Mouse (Mus musculus) forebrain, embryonic 16.5 days (tissue): ENCODE results near the gene Camk1. TPM values are rescaled to one million over a fixed set of nuclear protein-coding genes. Genes with fewer than 3 reads are reported as not detected.

Experiments used
- ATAC-seq: fragments of 200-750 bp; cut with Nextera tagmentation; 2 replicates; pipeline ENCODE4 v1.8.0; 2017; ENCODE audit warnings: mild to moderate bottlenecking, moderate library complexity
- H3K27ac ChIP-seq: fragments of 300-500 bp; sonication (generic); 2 replicates; pipeline ENCODE4 v1.5.1; 2014; ENCODE audit warnings: low read length, control low read depth
- H3K27me3 ChIP-seq: fragments of 300-500 bp; sonication (generic); replicated peaks from 2 replicates; pipeline ENCODE4 v1.6.1; 2014; ENCODE audit warnings: low read length; ENCODE audit not compliant: control insufficient read depth, insufficient read depth
- H3K36me3 ChIP-seq: fragments of 300-500 bp; sonication (generic); 2 replicates; pipeline ENCODE4 v1.6.1; 2014; ENCODE audit not compliant: control insufficient read depth, insufficient read depth
- H3K4me1 ChIP-seq: fragments of 300-500 bp; sonication (generic); replicated peaks from 2 replicates; pipeline ENCODE4 v1.6.1; 2014; ENCODE audit warnings: low read length; ENCODE audit not compliant: control insufficient read depth, insufficient read depth
- H3K4me2 ChIP-seq: fragments of 300-500 bp; sonication (generic); 2 replicates; pipeline ENCODE4 v1.6.1; 2014; ENCODE audit warnings: mild to moderate bottlenecking, low read length, control low read depth
- H3K4me3 ChIP-seq: fragments of 300-500 bp; sonication (generic); replicated peaks from 2 replicates; pipeline ENCODE4 v1.5.1; 2014; ENCODE audit warnings: mild to moderate bottlenecking, low read length, control low read depth
- H3K9ac ChIP-seq: fragments of 300-500 bp; sonication (generic); replicated peaks from 2 replicates; pipeline ENCODE4 v1.6.1; 2014; ENCODE audit warnings: low read depth, low read length, control low read depth
- H3K9me3 ChIP-seq: fragments of 300-500 bp; sonication (generic); 2 replicates; pipeline ENCODE4 v1.6.1; 2016; ENCODE audit warnings: low read length; ENCODE audit not compliant: control insufficient read depth
- WGBS: fragments of 180-500 bp; shearing (Covaris S2); extraction: QIAGEN DNeasy Blood & Tissue Kit; methylation state at CpG from one replicate; pipeline ENCODE4 v1.1.7; 2014; 5-methylcytosine and 5-hydroxymethylcytosine counted together
- polyA plus RNA-seq: library from polyadenylated mRNA; unstranded; fragments of >200 nt; fragmentation: Nextera tagmentation; extraction: Ambion mirVana; gene quantifications from 2 replicates; pipeline ENCODE4 v1.2.1, GENCODE M21; 2015

Camk1 gene
- polyA plus RNA-seq, 1 experiment from 2014 or later: 99.3 TPM

DNA sequence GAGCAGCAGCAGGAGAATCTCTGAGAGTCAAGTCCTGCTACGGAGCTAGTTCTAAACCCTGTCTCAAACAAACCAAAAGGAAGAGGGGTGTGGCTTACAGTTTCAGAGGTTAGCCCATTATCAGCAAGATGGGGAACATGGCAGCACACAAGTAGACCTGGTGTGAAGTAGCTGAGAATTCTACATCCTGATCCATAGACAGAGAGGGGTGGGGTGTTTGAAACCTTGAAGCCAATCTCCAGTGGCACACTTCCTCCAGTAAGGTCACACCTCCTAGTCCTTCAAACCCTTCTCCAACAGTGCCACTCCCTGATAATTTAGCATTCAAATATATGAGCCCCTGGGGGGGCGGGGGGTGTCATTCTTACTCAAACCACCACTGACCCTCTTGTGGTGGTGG is 47.7 kb downstream of the Camk1 start:
- Histone ChIP-seq H3K27me3 (no peaks in the 10 kb centered on the region), H3K4me2 (no peak overlapping the region), H3K36me3 (no peaks in the 10 kb centered on the region), H3K9ac (no peak overlapping the region), H3K4me3 (no peak overlapping the region), H3K4me1 (no peaks in the 10 kb centered on the region), H3K9me3 (no peaks in the 10 kb centered on the region), H3K27ac (no peak overlapping the region)
- ATAC-seq: no peak
- WGBS: 88% methylated on average over 2 of the region's 2 CpGs

DNA sequence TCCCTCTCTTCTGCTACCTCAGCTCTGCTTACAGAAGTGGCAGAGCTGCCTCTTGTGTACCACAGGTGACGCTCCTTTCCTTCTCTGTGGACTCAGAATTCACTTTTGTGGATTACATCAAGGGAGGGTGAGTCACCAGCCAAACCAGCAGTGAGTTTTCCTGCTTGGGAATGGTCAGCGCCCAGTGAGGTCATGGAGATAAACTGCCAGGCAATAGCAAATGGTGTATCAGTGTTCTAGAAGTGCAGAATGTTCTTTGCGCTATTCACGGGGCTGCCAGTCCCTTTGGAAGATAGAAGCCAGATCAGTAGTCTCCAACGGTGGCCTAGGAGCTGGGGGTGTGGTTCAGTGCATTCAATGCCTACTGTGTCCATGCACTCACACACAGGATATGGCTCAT is 50.8 kb downstream of the Camk1 start:
- H3K36me3 ChIP-seq: no peaks in the 10 kb centered on the region
- H3K4me1 ChIP-seq: no peaks in the 10 kb centered on the region
- no peaks in the 10 kb centered on the region for H3K27me3 ChIP-seq
- no peak overlapping the region for H3K4me3 ChIP-seq
- no peak overlapping the region for H3K4me2 ChIP-seq
- no peak overlapping the region for H3K9ac ChIP-seq
- no peak for ATAC-seq
- WGBS: 79% methylated on average over 5 of the region's 5 CpGs
- H3K9me3 ChIP-seq: no peaks in the 10 kb centered on the region
- no peak overlapping the region for H3K27ac ChIP-seq

- ATAC-seq: no peak
- Histone ChIP-seq H3K4me1 (no peaks in the 10 kb centered on the region), H3K9me3 (no peaks in the 10 kb centered on the region), H3K4me3 (no peak overlapping the region), H3K27ac (no peak overlapping the region), H3K4me2 (no peak overlapping the region), H3K36me3 (no peaks in the 10 kb centered on the region), H3K9ac (no peak overlapping the region), H3K27me3 (no peaks in the 10 kb centered on the region)
- 70% methylated on average over 6 of the region's 6 CpGs for WGBS
Measured at GRCm38 (mm10) chr6:113290346-113290745, 53.4 kb downstream of the Camk1 start.

DNA sequence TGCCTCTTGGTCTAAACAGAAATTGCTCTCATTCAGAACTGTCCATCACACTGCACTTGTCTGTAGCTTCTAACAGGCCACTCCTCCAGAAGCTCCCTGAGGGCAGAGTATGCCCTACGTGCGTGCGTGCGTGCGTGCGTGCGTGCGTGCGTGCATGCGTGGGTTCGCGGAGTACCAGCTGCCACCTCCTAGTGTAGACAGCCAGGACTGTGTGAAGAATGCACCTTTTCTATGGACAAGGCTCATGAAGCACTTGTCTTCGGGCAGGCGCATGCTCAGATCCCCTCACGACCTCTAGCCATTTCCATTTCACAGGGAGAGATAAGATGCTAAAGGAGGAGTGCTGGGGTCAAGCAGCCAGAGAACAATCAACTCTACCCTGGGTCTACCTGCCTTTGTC is 54.4 kb downstream of the Camk1 start:
- H3K27me3 ChIP-seq: peaks cover under 1% of the 10 kb centered on the region; the same call in 1 of the 2 replicates
- H3K36me3 ChIP-seq: no peaks in the 10 kb centered on the region
- H3K9ac ChIP-seq: no peak overlapping the region
- no peak overlapping the region for H3K27ac ChIP-seq
- no peaks in the 10 kb centered on the region for H3K4me1 ChIP-seq
- H3K9me3 ChIP-seq: no peaks in the 10 kb centered on the region
- no peak for ATAC-seq
- no peak overlapping the region for H3K4me2 ChIP-seq
- H3K4me3 ChIP-seq: no peak overlapping the region
- 92% methylated on average over 15 of the region's 15 CpGs for WGBS

GRCm38 (mm10) chr6:113287236-113287635 is 56.5 kb downstream of the Camk1 start:
- Histone ChIP-seq H3K36me3 (no peaks in the 10 kb centered on the region), H3K4me3 (no peak overlapping the region), H3K9me3 (no peaks in the 10 kb centered on the region), H3K4me1 (peaks cover 9% of the 10 kb centered on the region), H3K27ac (no peak overlapping the region), H3K4me2 (no peak overlapping the region), H3K27me3 (peaks cover 17% of the 10 kb centered on the region), H3K9ac (no peak overlapping the region)
- 75% methylated on average over 4 of the region's 4 CpGs for whole genome bisulfite sequencing
- ATAC-seq: no peak

DNA sequence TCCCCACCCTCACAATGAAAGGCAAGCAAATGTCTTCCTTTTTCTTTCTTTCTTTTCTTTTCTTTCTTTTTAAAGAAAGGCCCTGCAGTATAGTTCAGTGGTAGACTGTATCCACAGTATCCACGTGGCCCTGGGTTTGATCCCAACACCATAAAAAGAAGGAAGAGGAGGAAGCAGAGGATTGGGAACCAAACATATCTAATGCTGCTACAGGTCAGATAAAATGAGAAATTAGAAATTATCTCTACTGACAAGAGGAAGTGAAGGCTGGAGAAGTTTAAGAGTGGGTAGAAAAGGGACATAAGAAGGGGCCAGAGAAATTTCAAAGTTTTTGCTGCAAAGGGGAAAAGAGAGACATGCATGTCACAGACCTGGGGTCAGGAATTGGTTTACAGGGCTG is 57.5 kb downstream of the Camk1 start:
- no peaks in the 10 kb centered on the region for H3K9me3 ChIP-seq
- no peak for ATAC-seq

GRCm38 (mm10) chr6:113284931-113285330 is 58.9 kb downstream of the Camk1 start:
- Histone ChIP-seq H3K9ac (no peak overlapping the region), H3K27ac (no peak overlapping the region), H3K9me3 (no peaks in the 10 kb centered on the region), H3K36me3 (peaks cover 4% of the 10 kb centered on the region; the same call in 1 of the 2 replicates), H3K4me3 (no peak overlapping the region), H3K27me3 (peaks cover 26% of the 10 kb centered on the region), H3K4me2 (no peak overlapping the region), H3K4me1 (peaks cover 15% of the 10 kb centered on the region)
- 81% methylated on average over 3 of the region's 3 CpGs for WGBS
- no peak for ATAC-seq

More for the DNA sequence above, 57.5 kb downstream of the Camk1 start:
- 80% methylated on average over 1 of the region's 1 CpGs for WGBS
- H3K9ac ChIP-seq: no peak overlapping the region
- no peaks in the 10 kb centered on the region for H3K36me3 ChIP-seq
- H3K4me2 ChIP-seq: no peak overlapping the region
- H3K27ac ChIP-seq: no peak overlapping the region
- H3K4me1 ChIP-seq: peaks cover 15% of the 10 kb centered on the region
- H3K27me3 ChIP-seq: peaks cover 22% of the 10 kb centered on the region
- H3K4me3 ChIP-seq: no peak overlapping the region

Other genes with a start within 250 kb of the Camk1 start
- gene Lhfpl4, start 148.6 kb downstream of the Camk1 start, polyA plus RNA-seq: 40.1 and 49.4 TPM in 2 replicates
- 42.1 and 44.4 TPM in 2 replicates for gene Mtmr14, start 106.1 kb downstream of the Camk1 start, polyA plus RNA-seq
- 0.32 and 1.4 TPM in 2 replicates for gene Cpne9, start 61.7 kb downstream of the Camk1 start, polyA plus RNA-seq
- gene Brpf1, start 36.8 kb downstream of the Camk1 start, polyA plus RNA-seq: 19.9 and 20.3 TPM in 2 replicates
- 11.3 and 11.9 TPM in 2 replicates for gene Ogg1, start 17.0 kb downstream of the Camk1 start, polyA plus RNA-seq
- gene Tada3, start 33.9 kb upstream of the Camk1 start, polyA plus RNA-seq: 83.3 and 88.8 TPM in 2 replicates
- gene Arpc4, start 34.1 kb upstream of the Camk1 start, polyA plus RNA-seq: 407 and 414 TPM in 2 replicates
- gene Ttll3, start 45.3 kb upstream of the Camk1 start, polyA plus RNA-seq: 6.4 and 8.7 TPM in 2 replicates
- 13.9 and 16.3 TPM in 2 replicates for gene Rpusd3, start 75.4 kb upstream of the Camk1 start, polyA plus RNA-seq
- not detected in 2 replicates for gene Cidec, start 91.8 kb upstream of the Camk1 start, polyA plus RNA-seq
- gene Jagn1, start 98.6 kb upstream of the Camk1 start, polyA plus RNA-seq: 90.9 and 98.9 TPM in 2 replicates
- 0.07 TPM in 1 of 2 replicates, not detected in the other for gene Il17re, start 114.5 kb upstream of the Camk1 start, polyA plus RNA-seq
- 2.4 and 3.5 TPM in 2 replicates for gene Il17rc, start 127.4 kb upstream of the Camk1 start, polyA plus RNA-seq
- 62.6 and 73.9 TPM in 2 replicates for gene Creld1, start 139.3 kb upstream of the Camk1 start, polyA plus RNA-seq
- 5.2 and 8.5 TPM in 2 replicates for gene Prrt3, start 157.9 kb upstream of the Camk1 start, polyA plus RNA-seq
- gene Emc3, start 187.7 kb upstream of the Camk1 start, polyA plus RNA-seq: 106 and 108 TPM in 2 replicates
- 4.3 and 4.7 TPM in 2 replicates for gene Fancd2, start 187.7 kb upstream of the Camk1 start, polyA plus RNA-seq